Mouse (Mus musculus) cerebellum, adult 2 months (tissue): ENCODE measurements around the gene Grap.

Experiments
- CTCF ChIP-seq: fragments of 200-500 bp; IDR thresholded peaks from 2 replicates; pipeline ENCODE4 v1.5.1; 2011; ENCODE audit warnings: low read depth, mild to moderate bottlenecking, control low read depth, low read length, moderate library complexity, borderline replicate concordance; ENCODE audit not compliant: insufficient read depth
- POLR2A ChIP-seq: fragments of 200-500 bp; IDR thresholded peaks from 2 replicates; pipeline ENCODE4 v1.6.1; 2011; ENCODE audit warnings: low read length, control low read depth, borderline replicate concordance; ENCODE audit not compliant: insufficient read depth

- no peak for TF ChIP-seq POLR2A
- TF ChIP-seq CTCF: no peak
Measured at GRCm38 (mm10) chr11:61658360-61658922, 5.4 kb downstream of the Grap start.
